Mouse (Mus musculus) heart, embryonic 10.5 days (tissue): ENCODE data around the gene Plod3. TPM values are rescaled to one million over a fixed set of nuclear protein-coding genes. Genes with fewer than 3 reads are reported as not detected.

Source experiments
- DNase-seq: peaks from one replicate; pipeline ENCODE4 v3.0.0-alpha.2; 2017; ENCODE audit warnings: low spot score
- H3K27ac ChIP-seq: fragments of 300-500 bp; sonication (generic); 2 replicates; pipeline ENCODE4 v1.5.1; 2016; ENCODE audit warnings: mild to moderate bottlenecking
- H3K27me3 ChIP-seq: fragments of 300-500 bp; sonication (generic); 2 replicates; pipeline ENCODE4 v1.6.1; 2016; ENCODE audit warnings: mild to moderate bottlenecking; ENCODE audit not compliant: poor library complexity, insufficient read depth, severe bottlenecking
- H3K36me3 ChIP-seq: fragments of 300-500 bp; sonication (generic); 2 replicates; pipeline ENCODE4 v1.6.1; 2016; ENCODE audit warnings: mild to moderate bottlenecking, moderate library complexity
- H3K4me1 ChIP-seq: fragments of 300-500 bp; sonication (generic); 2 replicates; pipeline ENCODE4 v1.6.1; 2016; ENCODE audit warnings: mild to moderate bottlenecking
- H3K4me3 ChIP-seq: fragments of 300-500 bp; sonication (generic); 2 replicates; pipeline ENCODE4 v1.5.1; 2016; ENCODE audit warnings: mild to moderate bottlenecking, moderate library complexity
- H3K9me3 ChIP-seq: fragments of 300-500 bp; sonication (generic); 2 replicates; pipeline ENCODE4 v1.6.1; 2016; ENCODE audit warnings: mild to moderate bottlenecking, moderate library complexity
- WGBS: fragments of 180-500 bp; shearing (Covaris S2); methylation state at CpG from one replicate; pipeline ENCODE4 v1.1.7; 2016; 5-methylcytosine and 5-hydroxymethylcytosine counted together
- microRNA counts: library from miRNA; unstranded; fragments of <30 nt; microRNA quantifications from one replicate; lab custom pipeline; 2017
- microRNA-seq: library from miRNA; unstranded; fragments of <30 nt; microRNA quantifications from one replicate; pipeline ENCODE4, GENCODE M21; 2017
- polyA plus RNA-seq: library from polyadenylated mRNA; unstranded; fragments of >200 nt; fragmentation: Nextera tagmentation; extraction: Ambion mirVana; gene quantifications from 2 replicates; pipeline ENCODE4 v1.2.1, GENCODE M21; 2016

The Plod3 gene
- polyA plus RNA-seq, 1 experiment from 2014 or later = 44.4 TPM

DNA sequence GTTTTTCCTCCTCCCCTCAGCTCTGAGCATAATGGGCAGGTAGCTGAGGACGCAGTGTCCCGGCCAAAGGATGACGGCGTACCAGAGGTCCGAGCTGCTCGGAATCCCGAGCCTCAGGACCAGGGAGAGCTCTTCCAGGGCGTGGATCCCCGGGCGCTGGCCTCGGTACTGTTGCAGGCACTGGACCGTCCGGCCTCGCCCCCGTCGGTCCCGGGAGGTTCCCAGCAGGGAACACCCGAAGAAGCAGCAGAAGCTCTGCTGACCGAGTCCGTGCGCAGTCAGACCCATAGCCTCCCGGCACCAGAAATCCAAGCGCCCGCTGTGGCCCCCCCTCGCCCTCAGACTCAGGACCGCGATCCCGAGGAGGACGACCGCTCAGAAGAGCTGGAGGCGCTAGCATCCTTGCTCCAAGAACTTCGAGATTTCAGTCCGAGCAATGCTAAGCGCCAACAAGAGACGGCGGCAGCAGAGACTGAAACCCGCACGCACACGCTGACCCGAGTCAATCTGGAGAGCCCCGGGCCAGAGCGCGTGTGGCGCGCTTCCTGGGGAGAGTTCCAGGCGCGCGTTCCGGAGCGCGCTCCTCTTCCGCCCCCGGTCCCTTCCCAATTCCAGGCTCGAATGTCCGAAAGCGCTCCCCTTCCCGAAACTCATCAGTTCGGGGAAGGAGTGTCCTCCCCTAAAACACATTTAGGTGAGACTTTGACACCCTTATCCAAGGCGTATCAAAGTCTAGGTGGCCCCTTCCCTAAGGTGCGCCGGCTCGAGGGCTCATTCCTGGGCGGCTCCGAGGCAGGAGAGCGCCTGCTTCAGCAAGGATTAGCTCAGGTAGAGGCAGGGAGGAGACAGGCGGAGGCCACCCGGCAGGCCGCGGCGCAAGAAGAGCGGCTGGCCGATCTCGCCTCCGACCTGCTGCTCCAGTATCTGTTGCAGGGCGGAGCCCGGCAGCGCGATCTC is 44.5 kb downstream of the Plod3 start:
- WGBS = 2% methylated on average over 78 of the region's 78 CpGs
- Histone ChIP-seq H3K9me3 (no peaks in the 10 kb centered on the region), H3K4me1 (peaks cover 41% of the 10 kb centered on the region), H3K4me3 (peak overlapping the region; percentile 62), H3K27ac (no peak overlapping the region), H3K27me3 (peaks cover 82% of the 10 kb centered on the region), H3K36me3 (peaks cover 15% of the 10 kb centered on the region)
- peak; percentile 78 for DNase-seq

DNA sequence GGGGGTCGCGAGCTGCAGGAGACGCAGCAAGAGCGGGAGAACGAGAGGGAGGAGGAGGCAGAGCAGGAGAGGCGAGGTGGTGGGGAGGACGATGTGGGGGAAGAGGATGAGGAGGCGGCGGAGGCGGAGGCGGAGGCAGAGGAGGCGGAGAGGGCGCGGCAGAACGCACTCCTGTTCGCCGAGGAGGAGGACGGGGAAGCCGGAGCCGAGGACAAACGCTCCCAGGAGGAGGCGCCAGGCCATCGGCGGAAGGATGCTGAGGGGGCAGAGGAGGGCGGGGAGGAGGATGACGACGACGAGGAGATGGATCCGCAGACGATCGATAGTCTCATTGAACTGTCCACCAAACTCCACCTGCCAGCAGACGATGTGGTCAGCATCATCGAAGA is 45.2 kb downstream of the Plod3 start:
- H3K27ac ChIP-seq = no peak overlapping the region
- no peak for DNase-seq
- peaks cover 75% of the 10 kb centered on the region for H3K27me3 ChIP-seq
- 3% methylated on average over 32 of the region's 33 CpGs for WGBS
- peaks cover 41% of the 10 kb centered on the region for H3K4me1 ChIP-seq
- peaks cover 22% of the 10 kb centered on the region for H3K36me3 ChIP-seq
- H3K4me3 ChIP-seq = peak overlapping the region; percentile 62
- H3K9me3 ChIP-seq = no peaks in the 10 kb centered on the region

DNA sequence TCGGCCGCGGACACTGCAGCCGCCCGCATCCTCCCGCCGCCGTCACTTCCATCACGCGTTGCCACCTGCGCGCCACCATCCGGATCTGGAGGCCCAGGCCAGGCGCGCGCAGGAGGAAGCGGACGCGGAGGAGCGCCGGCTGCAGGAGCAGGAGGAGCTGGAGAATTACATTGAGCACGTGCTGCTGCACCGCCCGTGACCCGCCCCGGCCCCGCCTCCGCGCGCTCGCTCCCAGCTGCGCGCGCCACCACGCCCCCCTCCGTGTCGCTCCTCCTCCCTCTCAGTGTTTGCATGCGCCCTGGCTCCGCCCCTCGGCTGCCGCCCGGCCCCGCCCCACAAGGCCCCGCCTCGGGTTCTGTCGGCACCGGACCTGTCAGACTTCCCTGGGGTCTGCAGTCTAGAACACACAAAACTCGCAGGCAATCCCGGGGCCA is 45.8 kb downstream of the Plod3 start:
- no peaks in the 10 kb centered on the region for H3K9me3 ChIP-seq
- peaks cover 41% of the 10 kb centered on the region for H3K4me1 ChIP-seq
- WGBS = under 1% methylated on average over 48 of the region's 49 CpGs
- peaks cover 28% of the 10 kb centered on the region for H3K36me3 ChIP-seq
- peak overlapping the region; percentile 62 for H3K4me3 ChIP-seq
- peak; percentile 98 for DNase-seq
- peaks cover 69% of the 10 kb centered on the region for H3K27me3 ChIP-seq
- H3K27ac ChIP-seq = no peak overlapping the region

DNA sequence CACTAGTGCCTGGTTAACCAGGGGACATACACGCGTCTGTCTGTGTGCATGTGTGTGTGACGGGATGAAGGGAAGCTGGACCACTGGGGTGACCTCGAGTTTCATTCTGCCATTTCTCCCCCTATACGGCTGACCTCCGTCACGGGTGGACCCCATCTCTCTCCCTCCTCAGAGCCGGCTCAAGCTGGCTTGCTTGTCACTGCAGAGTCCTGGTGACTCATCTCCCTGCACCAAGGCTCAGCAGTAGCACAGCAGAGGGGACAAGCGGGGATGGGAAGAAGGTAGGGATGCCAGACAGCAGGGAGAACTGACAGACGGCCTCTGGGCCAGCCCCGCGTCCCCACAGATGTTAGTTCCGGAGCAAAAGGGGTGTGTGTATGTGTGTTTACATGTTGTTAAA is 49.4 kb downstream of the Plod3 start:
- DNase-seq = no peak
- 78% methylated on average over 13 of the region's 13 CpGs for WGBS
- Histone ChIP-seq H3K4me3 (no peak overlapping the region), H3K36me3 (peaks cover 62% of the 10 kb centered on the region), H3K27ac (no peak overlapping the region), H3K4me1 (peaks cover 23% of the 10 kb centered on the region), H3K9me3 (no peaks in the 10 kb centered on the region), H3K27me3 (peaks cover 35% of the 10 kb centered on the region)

DNA sequence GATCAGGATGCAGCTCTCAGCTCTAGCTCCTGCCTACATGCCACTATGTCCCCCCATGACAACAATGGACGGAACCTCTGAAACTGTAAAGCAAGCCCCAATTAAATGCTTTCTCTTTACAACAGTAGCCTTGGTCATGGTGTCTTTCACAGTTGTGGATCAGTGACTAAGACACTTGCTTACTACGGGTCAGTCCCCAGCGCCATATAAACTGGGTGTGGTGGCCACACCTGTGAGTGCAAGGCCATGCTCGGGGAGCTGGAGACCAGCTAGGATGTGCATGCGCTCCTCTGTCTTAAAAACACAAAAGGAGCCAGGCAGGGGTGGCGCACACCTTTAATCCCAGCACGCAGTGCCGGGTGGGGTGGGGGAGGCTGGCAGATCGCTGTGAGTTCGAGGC is 52.6 kb downstream of the Plod3 start:
- H3K27ac ChIP-seq = no peak overlapping the region
- H3K36me3 ChIP-seq = peaks cover 81% of the 10 kb centered on the region
- H3K4me1 ChIP-seq = no peaks in the 10 kb centered on the region
- peaks cover 9% of the 10 kb centered on the region; the same call in 1 of the 2 replicates for H3K27me3 ChIP-seq
- 94% methylated on average over 10 of the region's 10 CpGs for WGBS
- H3K4me3 ChIP-seq = no peak overlapping the region
- H3K9me3 ChIP-seq = no peaks in the 10 kb centered on the region
- no peak for DNase-seq

DNA sequence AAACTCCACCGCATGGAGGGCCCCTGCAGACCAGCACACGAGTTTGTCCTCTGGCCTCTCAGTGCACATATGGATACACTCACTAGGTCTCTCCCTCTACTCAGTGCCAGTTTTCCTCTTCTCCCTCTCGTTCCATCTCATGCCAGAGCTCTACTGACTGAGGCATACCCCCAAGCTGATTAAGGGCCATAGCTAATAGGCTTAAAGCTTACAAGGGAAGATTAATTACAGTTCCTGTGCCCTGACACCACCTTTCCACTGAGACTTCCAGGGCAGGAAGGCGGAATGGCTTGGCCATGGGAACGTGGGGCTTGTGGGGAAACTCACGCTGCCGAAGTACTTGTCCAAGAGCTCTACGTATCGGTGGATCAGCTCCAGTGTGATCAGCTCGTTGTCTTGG is 54.6 kb downstream of the Plod3 start:
- H3K27me3 ChIP-seq = no peaks in the 10 kb centered on the region
- no peak overlapping the region for H3K27ac ChIP-seq
- no peak for DNase-seq
- peaks cover 14% of the 10 kb centered on the region for H3K4me1 ChIP-seq
- H3K4me3 ChIP-seq = no peak overlapping the region
- H3K36me3 ChIP-seq = peaks cover 65% of the 10 kb centered on the region
- no peaks in the 10 kb centered on the region for H3K9me3 ChIP-seq
- 84% methylated on average over 10 of the region's 10 CpGs for WGBS

DNA sequence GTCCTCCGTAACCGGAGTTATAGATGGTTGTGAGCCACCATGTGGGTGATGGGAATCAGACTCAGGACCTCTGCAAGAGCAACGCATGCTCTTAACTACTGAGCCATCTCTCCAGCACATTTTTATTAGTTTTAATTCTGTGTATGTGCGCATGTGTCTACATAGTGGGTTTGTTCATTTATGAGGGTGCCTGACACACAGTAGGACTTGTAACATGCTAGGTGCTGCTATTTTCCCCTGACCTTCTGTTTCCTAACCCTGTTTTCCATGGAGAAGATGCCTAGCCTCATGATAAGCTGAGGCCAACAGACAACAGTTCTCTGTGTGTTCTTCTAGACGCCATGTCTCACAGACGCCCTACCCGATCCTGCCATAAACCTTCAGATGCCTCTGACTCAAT is 57.2 kb downstream of the Plod3 start:
- WGBS = 95% methylated on average over 7 of the region's 7 CpGs
- no peak overlapping the region for H3K4me3 ChIP-seq
- no peaks in the 10 kb centered on the region for H3K27me3 ChIP-seq
- no peaks in the 10 kb centered on the region for H3K9me3 ChIP-seq
- H3K36me3 ChIP-seq = peaks cover 40% of the 10 kb centered on the region
- no peak overlapping the region for H3K27ac ChIP-seq
- DNase-seq = no peak
- peaks cover 14% of the 10 kb centered on the region for H3K4me1 ChIP-seq

DNA sequence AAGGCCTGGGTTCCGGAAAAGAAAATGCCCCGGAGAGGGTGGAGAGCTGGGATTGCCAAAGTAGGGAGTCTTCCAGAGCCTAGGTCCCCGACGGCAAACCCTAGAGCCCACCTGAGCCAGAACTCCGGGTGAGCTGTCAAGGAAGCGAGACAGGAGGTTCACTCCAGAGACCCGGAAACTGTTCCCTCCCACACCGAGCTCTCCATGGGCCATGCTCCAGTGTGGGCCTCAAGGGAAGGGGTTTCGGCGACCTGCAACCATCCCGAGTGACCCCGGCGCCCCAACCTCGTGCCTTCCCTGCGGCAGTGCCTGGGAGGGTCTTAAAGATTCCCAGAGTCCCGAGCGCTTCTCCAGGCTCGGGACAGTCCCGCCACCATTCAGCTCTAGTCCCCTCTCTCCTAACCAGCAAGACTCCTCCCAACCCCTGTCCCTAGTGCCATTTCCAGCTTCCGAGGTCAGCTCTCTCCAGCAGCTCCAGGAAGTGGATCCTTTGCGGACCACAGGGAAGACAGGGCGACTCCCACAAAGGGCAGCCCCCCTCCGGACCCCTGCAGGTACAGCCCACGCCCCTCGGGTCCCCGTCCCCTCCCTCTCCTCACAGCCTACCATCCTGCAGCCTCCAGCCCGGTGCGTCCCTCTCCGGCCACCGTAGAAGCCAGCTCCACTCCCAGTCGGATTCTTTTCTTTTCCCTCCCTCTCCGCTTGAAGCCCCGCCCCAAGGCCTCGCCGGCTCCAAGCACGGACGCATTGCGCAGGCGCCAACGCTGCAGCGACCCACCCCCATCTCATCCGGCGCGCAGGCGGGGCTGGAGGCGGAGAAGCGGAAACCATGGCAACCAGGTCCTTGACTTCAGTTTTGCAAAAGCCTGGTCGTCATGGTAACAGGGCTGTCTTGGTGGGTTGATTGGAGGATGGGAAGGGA is 58.8 kb downstream of the Plod3 start, which contains the start of gene Ap1s1:
Gene Ap1s1 (minus strand): TSS at position 734 of the 922 bp plus-strand sequence.
- H3K27me3 ChIP-seq = no peaks in the 10 kb centered on the region
- DNase-seq = peak; percentile 99
- peak within 1 kb of the TSS; percentile 92 for H3K27ac ChIP-seq
- H3K36me3 ChIP-seq = peaks cover 23% of the 10 kb centered on the region
- peaks cover 20% of the 10 kb centered on the region for H3K4me1 ChIP-seq
- under 1% methylated on average over 48 of the region's 48 CpGs for WGBS
- peak within 1 kb of the TSS; percentile 76 for H3K4me3 ChIP-seq
- H3K9me3 ChIP-seq = no peaks in the 10 kb centered on the region

MicroRNAs encoded within 50 kb of the gene (microRNA counts, 519-probe panel; counts per million panel counts)
- not detected for microRNA mmu-miR-702 (lab: Ali Mortazavi, UCI)

Small RNAs within 50 kb of the gene (microRNA-seq; reads per million reads assigned to microRNA genes)
- 85.9 reads per million, percentile 50 among the genes with 10 or more reads in this experiment for gene Mir702

Other genes with a start within 250 kb of the Plod3 start
- 29.8 and 50.3 TPM in 2 replicates for gene Col26a1, start 103.8 kb upstream of the Plod3 start, polyA plus RNA-seq
- gene Ift22, start 78.9 kb upstream of the Plod3 start, polyA plus RNA-seq = 42.4 and 54.5 TPM in 2 replicates
- 265 and 272 TPM in 2 replicates for gene Fis1, start 33.7 kb upstream of the Plod3 start, polyA plus RNA-seq
- 0.50 and 0.69 TPM in 2 replicates for gene Cldn15, start 20.4 kb upstream of the Plod3 start, polyA plus RNA-seq
- 92.7 and 103 TPM in 2 replicates for gene Znhit1, start 1.0 kb downstream of the Plod3 start, polyA plus RNA-seq
- not detected in 2 replicates for gene Vgf, start 39.4 kb downstream of the Plod3 start, polyA plus RNA-seq
- 177 and 178 TPM in 2 replicates for gene Ap1s1, start 59.1 kb downstream of the Plod3 start, polyA plus RNA-seq
- 0.07 and 0.51 TPM in 2 replicates for gene Serpine1, start 85.2 kb downstream of the Plod3 start, polyA plus RNA-seq
- 6.4 and 7.4 TPM in 2 replicates for gene Trim56, start 129.2 kb downstream of the Plod3 start, polyA plus RNA-seq
- not detected in 2 replicates for gene Muc3, start 162.3 kb downstream of the Plod3 start, polyA plus RNA-seq
- gene Muc3a, start 225.4 kb downstream of the Plod3 start, polyA plus RNA-seq = 0.40 and 0.83 TPM in 2 replicates